Mouse (Mus musculus): ENCODE results near the gene Osbp2. TPM values are rescaled to one million over a fixed set of nuclear protein-coding genes. Genes with fewer than 3 reads are reported as not detected.

Osbp2 gene
- polyA plus RNA-seq, 1 experiment from 2014 or later = 0.51 TPM

GRCm38 (mm10) chr11:3766964-3767363 lies 96.7 kb downstream of the Osbp2 start:
- DNase-seq (ENCODE audit: low spot score) = no peak
- 84% methylated on average over 8 of the region's 8 CpGs for WGBS

GRCm38 (mm10) chr11:3764352-3764751 lies 99.4 kb downstream of the Osbp2 start:
- no peaks in the 10 kb centered on the region for H3K36me3 ChIP-seq (ENCODE audit: control insufficient read depth, insufficient read depth, low read length)
- no peak overlapping the region for H3K4me2 ChIP-seq (ENCODE audit: low read length)
- H3K27me3 ChIP-seq (replicated peaks; ENCODE audit: control insufficient read depth, insufficient read depth, low read length) = peaks cover 50% of the 10 kb centered on the region
- 74% methylated on average over 4 of the region's 4 CpGs for WGBS
- DNase-seq (ENCODE audit: low spot score) (no peak), ATAC-seq (replicated peaks; ENCODE audit: low FRiP score, low TSS enrichment, low read depth) (no peak)
- no peak overlapping the region for H3K27ac ChIP-seq (ENCODE audit: low read depth)
- no peak overlapping the region for H3K9ac ChIP-seq (ENCODE audit: low read length)
- no peaks in the 10 kb centered on the region for H3K9me3 ChIP-seq (ENCODE audit: control insufficient read depth, low read length)
- H3K4me3 ChIP-seq (ENCODE audit: low read depth, low read length) = no peak overlapping the region
- H3K4me1 ChIP-seq (replicated peaks; ENCODE audit: control insufficient read depth, insufficient read depth, low read length) = no peaks in the 10 kb centered on the region

More at GRCm38 (mm10) chr11:3766964-3767363, 96.7 kb downstream of the Osbp2 start:
- Histone ChIP-seq H3K9me3 (ENCODE audit: control insufficient read depth, low read length) (no peaks in the 10 kb centered on the region), H3K27ac (ENCODE audit: low read depth) (no peak overlapping the region), H3K36me3 (ENCODE audit: control insufficient read depth, insufficient read depth, low read length) (no peaks in the 10 kb centered on the region), H3K4me2 (ENCODE audit: low read length) (no peak overlapping the region), H3K4me1 (replicated peaks; ENCODE audit: control insufficient read depth, insufficient read depth, low read length) (no peaks in the 10 kb centered on the region), H3K4me3 (ENCODE audit: low read depth, low read length) (no peak overlapping the region), H3K27me3 (replicated peaks; ENCODE audit: control insufficient read depth, insufficient read depth, low read length) (peaks cover 26% of the 10 kb centered on the region), H3K9ac (ENCODE audit: low read length) (no peak overlapping the region)
- no peak for ATAC-seq (replicated peaks; ENCODE audit: low FRiP score, low TSS enrichment, low read depth)

GRCm38 (mm10) chr11:3761775-3762501 lies 101.8 kb downstream of the Osbp2 start:
- H3K4me2 ChIP-seq (ENCODE audit: low read length) = peak overlapping the region; percentile 96
- H3K27ac ChIP-seq (ENCODE audit: low read depth) = no peak overlapping the region
- H3K4me3 ChIP-seq (ENCODE audit: low read depth, low read length) = peak overlapping the region; percentile 54
- peak overlapping the region; percentile 40 for H3K9ac ChIP-seq (ENCODE audit: low read length)
- H3K27me3 ChIP-seq (replicated peaks; ENCODE audit: control insufficient read depth, insufficient read depth, low read length) = peaks cover 55% of the 10 kb centered on the region
- no peaks in the 10 kb centered on the region for H3K9me3 ChIP-seq (ENCODE audit: control insufficient read depth, low read length)
- H3K4me1 ChIP-seq (replicated peaks; ENCODE audit: control insufficient read depth, insufficient read depth, low read length) = no peaks in the 10 kb centered on the region
- H3K36me3 ChIP-seq (ENCODE audit: control insufficient read depth, insufficient read depth, low read length) = no peaks in the 10 kb centered on the region
- peak; percentile 59 for DNase-seq (ENCODE audit: low spot score)
- under 1% methylated on average over 82 of the region's 90 CpGs for WGBS
- ATAC-seq (replicated peaks; ENCODE audit: low FRiP score, low TSS enrichment, low read depth) = peak; percentile 40; the same call in 1 of the 2 replicates

DNA sequence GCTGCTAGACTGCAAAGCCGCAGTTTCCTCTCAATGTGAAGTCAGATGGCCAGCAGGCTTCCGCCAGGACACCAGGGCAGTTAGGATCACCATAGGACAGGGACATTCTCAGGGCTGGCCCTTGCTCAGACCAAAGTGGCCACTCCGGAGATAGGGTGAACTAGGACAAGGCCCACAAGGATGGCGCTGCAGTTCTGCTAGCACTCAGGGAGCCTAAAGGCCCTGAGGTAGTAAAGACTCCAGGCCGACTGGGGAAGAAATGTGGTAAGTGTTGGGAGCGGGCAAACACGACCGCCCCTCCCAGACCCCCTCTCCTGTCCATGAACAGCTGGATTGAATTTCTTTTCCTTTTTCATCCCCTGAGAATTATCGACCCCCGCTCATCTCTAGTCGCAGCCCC lies 102.4 kb downstream of the Osbp2 start:
- H3K36me3 ChIP-seq (ENCODE audit: control insufficient read depth, insufficient read depth, low read length) = no peaks in the 10 kb centered on the region
- H3K4me3 ChIP-seq (ENCODE audit: low read depth, low read length) = peak overlapping the region; percentile 54
- H3K27ac ChIP-seq (ENCODE audit: low read depth) = no peak overlapping the region
- H3K27me3 ChIP-seq (replicated peaks; ENCODE audit: control insufficient read depth, insufficient read depth, low read length) = peaks cover 55% of the 10 kb centered on the region
- DNase-seq (ENCODE audit: low spot score) (peak; percentile 56), ATAC-seq (replicated peaks; ENCODE audit: low FRiP score, low TSS enrichment, low read depth) (no peak)
- no peaks in the 10 kb centered on the region for H3K4me1 ChIP-seq (replicated peaks; ENCODE audit: control insufficient read depth, insufficient read depth, low read length)
- H3K9ac ChIP-seq (ENCODE audit: low read length) = peak overlapping the region; percentile 40
- WGBS = 15% methylated on average over 11 of the region's 11 CpGs
- no peaks in the 10 kb centered on the region for H3K9me3 ChIP-seq (ENCODE audit: control insufficient read depth, low read length)
- H3K4me2 ChIP-seq (ENCODE audit: low read length) = peak overlapping the region; percentile 96

DNA sequence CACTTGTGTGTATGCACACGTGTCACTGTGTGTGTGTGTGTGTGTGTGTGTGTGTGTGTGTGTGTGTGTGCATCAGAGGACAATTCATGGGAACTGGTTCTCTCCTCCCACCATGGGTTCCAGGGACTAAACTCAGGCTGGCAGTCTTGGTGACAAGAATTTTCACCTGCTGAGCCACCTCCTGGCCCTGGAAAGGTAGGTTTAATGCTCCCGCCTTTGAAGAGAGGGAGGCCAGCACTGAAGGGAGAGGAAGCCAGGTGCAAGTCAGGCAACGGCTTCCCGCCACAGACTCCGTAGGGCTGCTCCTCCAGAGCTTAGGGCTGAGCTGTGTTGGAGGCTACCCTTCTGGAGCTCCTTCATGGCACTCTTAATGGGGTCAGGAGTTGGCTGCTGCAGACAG lies 104.3 kb downstream of the Osbp2 start:
- no peaks in the 10 kb centered on the region for H3K4me1 ChIP-seq (replicated peaks; ENCODE audit: control insufficient read depth, insufficient read depth, low read length)
- no peak overlapping the region for H3K27ac ChIP-seq (ENCODE audit: low read depth)
- H3K4me3 ChIP-seq (ENCODE audit: low read depth, low read length) = no peak overlapping the region
- ATAC-seq (replicated peaks; ENCODE audit: low FRiP score, low TSS enrichment, low read depth) = no peak
- 58% methylated on average over 5 of the region's 5 CpGs for WGBS
- no peak overlapping the region for H3K9ac ChIP-seq (ENCODE audit: low read length)
- no peaks in the 10 kb centered on the region for H3K36me3 ChIP-seq (ENCODE audit: control insufficient read depth, insufficient read depth, low read length)
- DNase-seq (ENCODE audit: low spot score) = no peak
- H3K9me3 ChIP-seq (ENCODE audit: control insufficient read depth, low read length) = no peaks in the 10 kb centered on the region
- no peak overlapping the region for H3K4me2 ChIP-seq (ENCODE audit: low read length)
- peaks cover 51% of the 10 kb centered on the region for H3K27me3 ChIP-seq (replicated peaks; ENCODE audit: control insufficient read depth, insufficient read depth, low read length)

DNA sequence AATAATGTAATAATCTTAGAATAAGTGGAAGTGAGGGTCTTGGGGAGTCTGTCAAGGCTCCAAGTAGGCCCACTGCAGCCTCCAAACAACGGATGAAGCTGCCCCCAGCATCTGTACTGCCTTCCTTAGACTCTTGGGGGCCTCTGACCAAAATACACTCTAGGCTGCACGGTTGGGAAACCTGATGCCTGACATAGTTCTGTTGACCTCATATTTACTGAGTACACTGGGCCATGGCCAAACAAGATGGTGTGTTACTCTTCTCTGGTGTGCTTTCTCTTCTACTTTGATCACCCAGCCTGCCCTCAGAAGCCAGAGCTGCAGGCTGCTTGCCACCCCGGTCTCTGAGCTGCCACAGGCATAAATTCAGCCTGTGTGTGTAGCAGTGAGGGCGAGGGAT lies 108.4 kb downstream of the Osbp2 start:
- no peak for ATAC-seq (replicated peaks; ENCODE audit: low FRiP score, low TSS enrichment, low read depth)
- no peak overlapping the region for H3K9ac ChIP-seq (ENCODE audit: low read length)
- DNase-seq (ENCODE audit: low spot score) = no peak
- no peaks in the 10 kb centered on the region for H3K4me1 ChIP-seq (replicated peaks; ENCODE audit: control insufficient read depth, insufficient read depth, low read length)
- 47% methylated on average over 4 of the region's 4 CpGs for WGBS
- H3K27me3 ChIP-seq (replicated peaks; ENCODE audit: control insufficient read depth, insufficient read depth, low read length) = peaks cover 14% of the 10 kb centered on the region
- H3K4me2 ChIP-seq (ENCODE audit: low read length) = no peak overlapping the region
- H3K9me3 ChIP-seq (ENCODE audit: control insufficient read depth, low read length) = no peaks in the 10 kb centered on the region
- H3K27ac ChIP-seq (ENCODE audit: low read depth) = no peak overlapping the region
- H3K36me3 ChIP-seq (ENCODE audit: control insufficient read depth, insufficient read depth, low read length) = no peaks in the 10 kb centered on the region
- H3K4me3 ChIP-seq (ENCODE audit: low read depth, low read length) = no peak overlapping the region

DNA sequence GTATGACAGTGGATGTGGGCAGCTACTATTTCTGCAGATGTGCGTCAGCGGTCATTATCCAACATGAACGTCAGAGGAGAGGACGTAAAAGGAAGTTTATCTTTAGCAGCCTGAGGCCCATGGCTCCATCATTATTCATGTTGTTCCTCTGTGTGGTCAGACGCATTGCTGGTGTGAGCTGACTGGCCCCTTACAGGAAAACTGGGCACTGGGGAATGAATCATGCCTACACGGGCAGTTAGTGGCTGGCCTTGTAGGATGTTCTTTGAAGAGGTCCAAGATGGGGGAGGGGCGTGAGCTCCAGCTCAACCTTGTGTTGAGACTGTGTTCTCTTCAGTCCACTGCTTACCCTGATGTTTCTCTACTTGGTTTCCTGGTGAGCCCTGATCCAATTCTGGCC lies 109.0 kb downstream of the Osbp2 start:
- WGBS = 47% methylated on average over 7 of the region's 7 CpGs
- DNase-seq (ENCODE audit: low spot score) (no peak), ATAC-seq (replicated peaks; ENCODE audit: low FRiP score, low TSS enrichment, low read depth) (no peak)
- H3K36me3 ChIP-seq (ENCODE audit: control insufficient read depth, insufficient read depth, low read length) = no peaks in the 10 kb centered on the region
- H3K27me3 ChIP-seq (replicated peaks; ENCODE audit: control insufficient read depth, insufficient read depth, low read length) = peaks cover 8% of the 10 kb centered on the region
- H3K4me1 ChIP-seq (replicated peaks; ENCODE audit: control insufficient read depth, insufficient read depth, low read length) = no peaks in the 10 kb centered on the region
- H3K4me3 ChIP-seq (ENCODE audit: low read depth, low read length) = no peak overlapping the region
- H3K9me3 ChIP-seq (ENCODE audit: control insufficient read depth, low read length) = no peaks in the 10 kb centered on the region
- H3K9ac ChIP-seq (ENCODE audit: low read length) = no peak overlapping the region
- no peak overlapping the region for H3K4me2 ChIP-seq (ENCODE audit: low read length)
- H3K27ac ChIP-seq (ENCODE audit: low read depth) = no peak overlapping the region

DNA sequence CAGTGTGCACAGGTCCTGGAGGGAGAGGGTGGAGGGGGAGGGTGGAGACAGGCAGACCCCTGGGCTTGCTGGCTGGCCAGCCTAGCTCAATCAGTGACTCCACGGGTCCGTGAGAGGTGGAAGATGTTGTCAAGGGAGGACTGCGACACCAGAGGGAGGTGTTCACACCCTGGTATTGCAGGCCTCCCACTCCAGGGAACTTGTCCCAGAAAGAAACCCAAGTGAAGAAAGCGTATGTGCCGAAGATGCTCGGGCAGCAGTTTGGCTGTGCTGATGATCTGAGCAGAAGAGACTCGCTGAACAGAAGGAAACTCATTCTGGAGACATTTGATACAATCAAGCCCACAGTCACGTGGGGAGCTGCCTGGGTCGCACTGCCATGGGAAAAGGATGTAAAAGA lies 109.8 kb downstream of the Osbp2 start:
- no peaks in the 10 kb centered on the region for H3K9me3 ChIP-seq (ENCODE audit: control insufficient read depth, low read length)

GRCm38 (mm10) chr11:3752766-3753165 lies 110.9 kb downstream of the Osbp2 start:
- WGBS = 65% methylated on average over 3 of the region's 3 CpGs
- Histone ChIP-seq H3K27ac (ENCODE audit: low read depth) (no peak overlapping the region), H3K9me3 (ENCODE audit: control insufficient read depth, low read length) (no peaks in the 10 kb centered on the region), H3K4me1 (replicated peaks; ENCODE audit: control insufficient read depth, insufficient read depth, low read length) (no peaks in the 10 kb centered on the region), H3K36me3 (ENCODE audit: control insufficient read depth, insufficient read depth, low read length) (no peaks in the 10 kb centered on the region), H3K27me3 (replicated peaks; ENCODE audit: control insufficient read depth, insufficient read depth, low read length) (no peaks in the 10 kb centered on the region), H3K4me3 (ENCODE audit: low read depth, low read length) (no peak overlapping the region), H3K4me2 (ENCODE audit: low read length) (no peak overlapping the region), H3K9ac (ENCODE audit: low read length) (no peak overlapping the region)
- no peak for DNase-seq (ENCODE audit: low spot score)
- ATAC-seq (replicated peaks; ENCODE audit: low FRiP score, low TSS enrichment, low read depth) = no peak

More for the DNA sequence above, 109.8 kb downstream of the Osbp2 start:
- H3K36me3 ChIP-seq (ENCODE audit: control insufficient read depth, insufficient read depth, low read length) = no peaks in the 10 kb centered on the region
- peaks cover 5% of the 10 kb centered on the region; the same call in 1 of the 2 replicates for H3K27me3 ChIP-seq (replicated peaks; ENCODE audit: control insufficient read depth, insufficient read depth, low read length)
- H3K4me3 ChIP-seq (ENCODE audit: low read depth, low read length) = no peak overlapping the region
- no peak overlapping the region for H3K9ac ChIP-seq (ENCODE audit: low read length)
- H3K4me1 ChIP-seq (replicated peaks; ENCODE audit: control insufficient read depth, insufficient read depth, low read length) = no peaks in the 10 kb centered on the region
- DNase-seq (ENCODE audit: low spot score) (no peak), ATAC-seq (replicated peaks; ENCODE audit: low FRiP score, low TSS enrichment, low read depth) (no peak)
- H3K27ac ChIP-seq (ENCODE audit: low read depth) = no peak overlapping the region
- 57% methylated on average over 9 of the region's 9 CpGs for WGBS
- no peak overlapping the region for H3K4me2 ChIP-seq (ENCODE audit: low read length)
